Mouse (Mus musculus) 3134 (cell line): ENCODE results near the gene Zfp583.

Source experiments
- DNase-seq: peaks from one replicate; pipeline ENCODE4 v3.0.0-alpha.2; 2011; ENCODE audit warnings: low spot score; ENCODE audit not compliant: insufficient read length; ENCODE audit errors: extremely low read depth

The Zfp583 gene

GRCm38 (mm10) chr7:6286921-6287531 lies 44.1 kb downstream of the Zfp583 start:
- DNase-seq: no peak

GRCm38 (mm10) chr7:6285842-6286705 lies 45.0 kb downstream of the Zfp583 start, which contains the start of gene Zfp667:
TSS of gene Zfp667 (plus strand) at chr7:6286579.
- DNase-seq: peak; percentile 90

- no peak for DNase-seq
Observed at GRCm38 (mm10) chr7:6285366-6285765, 45.7 kb downstream of the Zfp583 start.

GRCm38 (mm10) chr7:6284442-6285012 lies 46.6 kb downstream of the Zfp583 start:
- DNase-seq: no peak

- DNase-seq: peak; percentile 65
Observed at GRCm38 (mm10) chr7:6283451-6284075, 47.5 kb downstream of the Zfp583 start.

- DNase-seq: peak; percentile 38
Observed at GRCm38 (mm10) chr7:6282749-6283148, 48.3 kb downstream of the Zfp583 start.

- DNase-seq: no peak
Observed at GRCm38 (mm10) chr7:6277906-6278305, 53.2 kb downstream of the Zfp583 start.

- no peak for DNase-seq
Observed at GRCm38 (mm10) chr7:6265695-6266094, 65.4 kb downstream of the Zfp583 start.
